Mouse (Mus musculus) cerebellum, adult (tissue): ENCODE results near the gene Nos1ap.
A peak's percentile ranks its signal among the peaks of the same experiment; 100 is the strongest.

ENCODE experiments used
- ATAC-seq: cut with Nextera tagmentation; 2 replicates; pipeline ENCODE4 v1.9.2; 2017; ENCODE audit warnings: mild to moderate bottlenecking, moderate library complexity, mixed read lengths; ENCODE audit not compliant: insufficient number of reproducible peaks, low FRiP score, low TSS enrichment

The Nos1ap gene

GRCm38 (mm10) chr1:170549059-170549458, 40.6 kb downstream of the Nos1ap start:
- ATAC-seq, result peak; percentile 47; the same call in 1 of the 2 replicates

GRCm38 (mm10) chr1:170548192-170548795, 41.4 kb downstream of the Nos1ap start:
- no peak for ATAC-seq

- no peak for ATAC-seq
Measured at GRCm38 (mm10) chr1:170546297-170546696, 43.4 kb downstream of the Nos1ap start.

GRCm38 (mm10) chr1:170545286-170545685, 44.4 kb downstream of the Nos1ap start:
- no peak for ATAC-seq

- ATAC-seq, result no peak
Measured at GRCm38 (mm10) chr1:170539507-170539906, 50.2 kb downstream of the Nos1ap start.

- ATAC-seq, result peak; percentile 74
Measured at GRCm38 (mm10) chr1:170538481-170539061, 51.1 kb downstream of the Nos1ap start.

- ATAC-seq, result no peak
Measured at GRCm38 (mm10) chr1:170536344-170536743, 53.3 kb downstream of the Nos1ap start.

- no peak for ATAC-seq
Measured at GRCm38 (mm10) chr1:170535221-170535620, 54.4 kb downstream of the Nos1ap start.

- no peak for ATAC-seq
Measured at GRCm38 (mm10) chr1:170531286-170531685, 58.4 kb downstream of the Nos1ap start.

- no peak; the same call in 1 of the 2 replicates for ATAC-seq
Measured at GRCm38 (mm10) chr1:170530456-170530855, 59.2 kb downstream of the Nos1ap start.

GRCm38 (mm10) chr1:170522891-170523290, 66.8 kb downstream of the Nos1ap start:
- no peak for ATAC-seq

- peak; percentile 68 for ATAC-seq
Measured at GRCm38 (mm10) chr1:170521520-170522205, 68.0 kb downstream of the Nos1ap start.

GRCm38 (mm10) chr1:170520206-170520605, 69.5 kb downstream of the Nos1ap start:
- no peak for ATAC-seq

GRCm38 (mm10) chr1:170519631-170520030, 70.0 kb downstream of the Nos1ap start:
- no peak for ATAC-seq

- no peak for ATAC-seq
Measured at GRCm38 (mm10) chr1:170516182-170516581, 73.5 kb downstream of the Nos1ap start.

- ATAC-seq, result no peak
Measured at GRCm38 (mm10) chr1:170515455-170515854, 74.2 kb downstream of the Nos1ap start.

- no peak for ATAC-seq
Measured at GRCm38 (mm10) chr1:170514226-170514625, 75.4 kb downstream of the Nos1ap start.

GRCm38 (mm10) chr1:170512429-170513097, 77.1 kb downstream of the Nos1ap start:
- no peak for ATAC-seq

- ATAC-seq, result no peak
Measured at GRCm38 (mm10) chr1:170510595-170511240, 78.9 kb downstream of the Nos1ap start.

- peak; percentile 64 for ATAC-seq
Measured at GRCm38 (mm10) chr1:170506309-170506708, 83.4 kb downstream of the Nos1ap start.

GRCm38 (mm10) chr1:170505107-170505506, 84.6 kb downstream of the Nos1ap start:
- no peak for ATAC-seq
